Mouse (Mus musculus) frontal cortex, postnatal 25 days (tissue): Measurements from ENCODE around the gene Klhl22.

ENCODE experiments used
- DNase-seq, 2 experiments: peaks; one replicate each; pipeline ENCODE4 v3.0.0; 2022; ENCODE audit warnings: low spot score in 2 of 2

Gene Klhl22

GRCm38 (mm10) chr16:17833681-17834399, 74.4 kb downstream of the Klhl22 start:
- peak in 1 of 2 experiments; percentile 46 for DNase-seq

GRCm38 (mm10) chr16:17834543-17834942, 75.1 kb downstream of the Klhl22 start:
- no peak for DNase-seq

GRCm38 (mm10) chr16:17835481-17835880, 76.1 kb downstream of the Klhl22 start:
- DNase-seq: no peak

GRCm38 (mm10) chr16:17838051-17838450, 78.6 kb downstream of the Klhl22 start, which contains the start of gene Car15:
Gene Car15 (minus strand): TSS chr16:17838364.
- no peak for DNase-seq

GRCm38 (mm10) chr16:17839976-17840375, 80.6 kb downstream of the Klhl22 start:
- no peak for DNase-seq

GRCm38 (mm10) chr16:17842437-17842836, 83.0 kb downstream of the Klhl22 start:
- no peak for DNase-seq
